Mouse (Mus musculus): ENCODE data around the gene Btbd35f20. TPM values are rescaled to one million over a fixed set of nuclear protein-coding genes. Genes with fewer than 3 reads are reported as not detected.
"Not testable (repeated sequence)": the region's sequence is repeated elsewhere in the genome, so short reads cannot be mapped to it uniquely, and the experiment has no call there.

The Btbd35f20 gene
- polyA plus RNA-seq (2012; rRNA removed): not detected in 2 replicates
- polyA plus RNA-seq (2014; fragmentation: Nextera tagmentation; extraction: Ambion mirVana): not detected in 2 replicates

GRCm38 (mm10) chrX:4291145-4291544, at the start of gene Btbd35f20:
TSS of gene Btbd35f20 (minus strand) at chrX:4291245.
- not testable (repeated sequence) for H3K4me2 ChIP-seq (replicated peaks; ENCODE audit: low read depth, low read length, severe bottlenecking); H3K9me3 ChIP-seq (ENCODE audit: control insufficient read depth, low read length); H3K27ac ChIP-seq (replicated peaks; ENCODE audit: low read depth, low read length); H3K36me3 ChIP-seq (ENCODE audit: control insufficient read depth, insufficient read depth, low read length); DNase-seq (ENCODE audit: low spot score); H3K4me1 ChIP-seq (ENCODE audit: control insufficient read depth, insufficient read depth, low read length); H3K4me3 ChIP-seq (replicated peaks; ENCODE audit: low read length); ATAC-seq (ENCODE audit: low FRiP score, low read depth); H3K27me3 ChIP-seq (ENCODE audit: control insufficient read depth, insufficient read depth, low read length); H3K9ac ChIP-seq (ENCODE audit: low read depth, low read length, severe bottlenecking)
- no CpG with 5 or more reads among the region's 4 CpGs for WGBS

Other genes with a start within 250 kb of the Btbd35f20 start
- gene Btbd35f28, start 94.7 kb downstream of the Btbd35f20 start, polyA plus RNA-seq (2012; rRNA removed): not detected in 2 replicates
- not detected in 2 replicates for gene Btbd35f28, start 94.7 kb downstream of the Btbd35f20 start, polyA plus RNA-seq (2014; fragmentation: Nextera tagmentation; extraction: Ambion mirVana)
- gene Btbd35f17, start 79.4 kb upstream of the Btbd35f20 start, polyA plus RNA-seq (2012; rRNA removed): not detected in 2 replicates
- not detected in 2 replicates for gene Btbd35f17, start 79.4 kb upstream of the Btbd35f20 start, polyA plus RNA-seq (2014; fragmentation: Nextera tagmentation; extraction: Ambion mirVana)

Data from limb, embryonic 14.5 days (tissue).